Mouse (Mus musculus) embryonic facial prominence, embryonic 15.5 days (tissue): ENCODE results near the gene Trpc1. TPM values are rescaled to one million over a fixed set of nuclear protein-coding genes. Genes with fewer than 3 reads are reported as not detected.

ENCODE experiments used
- ATAC-seq: fragments of 200-750 bp; cut with Nextera tagmentation; 2 replicates; pipeline ENCODE4 v1.8.0; 2017; ENCODE audit warnings: low read depth, moderate TSS enrichment; ENCODE audit not compliant: insufficient number of reproducible peaks, low FRiP score, low TSS enrichment
- H3K27ac ChIP-seq: fragments of 300-500 bp; sonication (generic); replicated peaks from 2 replicates; pipeline ENCODE4 v1.5.1; 2015; ENCODE audit warnings: mild to moderate bottlenecking, inconsistent platforms
- H3K27me3 ChIP-seq: fragments of 300-500 bp; sonication (generic); 2 replicates; pipeline ENCODE4 v1.6.1; 2015; ENCODE audit warnings: inconsistent platforms
- H3K36me3 ChIP-seq: fragments of 300-500 bp; sonication (generic); 2 replicates; pipeline ENCODE4 v1.6.1; 2015; ENCODE audit warnings: mild to moderate bottlenecking, inconsistent platforms
- H3K4me1 ChIP-seq: fragments of 300-500 bp; sonication (generic); 2 replicates; pipeline ENCODE4 v1.6.1; 2015; ENCODE audit warnings: inconsistent platforms
- H3K4me2 ChIP-seq: fragments of 300-500 bp; sonication (generic); replicated peaks from 2 replicates; pipeline ENCODE4 v1.6.1; 2015; ENCODE audit warnings: mild to moderate bottlenecking, inconsistent platforms
- H3K4me3 ChIP-seq: fragments of 300-500 bp; sonication (generic); replicated peaks from 2 replicates; pipeline ENCODE4 v1.5.1; 2015; ENCODE audit warnings: mild to moderate bottlenecking, inconsistent platforms
- H3K9ac ChIP-seq: fragments of 300-500 bp; sonication (generic); 2 replicates; pipeline ENCODE4 v1.6.1; 2015; ENCODE audit warnings: inconsistent platforms
- H3K9me3 ChIP-seq: fragments of 300-500 bp; sonication (generic); replicated peaks from 2 replicates; pipeline ENCODE4 v1.6.1; 2016; ENCODE audit warnings: inconsistent platforms
- WGBS: fragments of 180-500 bp; shearing (Covaris S2); methylation state at CpG from one replicate; pipeline ENCODE4 v1.1.7; 2015; 5-methylcytosine and 5-hydroxymethylcytosine counted together
- polyA plus RNA-seq: library from polyadenylated mRNA; unstranded; fragments of >200 nt; fragmentation: Nextera tagmentation; extraction: Ambion mirVana; gene quantifications from 2 replicates; pipeline ENCODE4 v1.2.1, GENCODE M21; 2015

The Trpc1 gene
- polyA plus RNA-seq, result 2.9 and 3.3 TPM in 2 replicates

DNA sequence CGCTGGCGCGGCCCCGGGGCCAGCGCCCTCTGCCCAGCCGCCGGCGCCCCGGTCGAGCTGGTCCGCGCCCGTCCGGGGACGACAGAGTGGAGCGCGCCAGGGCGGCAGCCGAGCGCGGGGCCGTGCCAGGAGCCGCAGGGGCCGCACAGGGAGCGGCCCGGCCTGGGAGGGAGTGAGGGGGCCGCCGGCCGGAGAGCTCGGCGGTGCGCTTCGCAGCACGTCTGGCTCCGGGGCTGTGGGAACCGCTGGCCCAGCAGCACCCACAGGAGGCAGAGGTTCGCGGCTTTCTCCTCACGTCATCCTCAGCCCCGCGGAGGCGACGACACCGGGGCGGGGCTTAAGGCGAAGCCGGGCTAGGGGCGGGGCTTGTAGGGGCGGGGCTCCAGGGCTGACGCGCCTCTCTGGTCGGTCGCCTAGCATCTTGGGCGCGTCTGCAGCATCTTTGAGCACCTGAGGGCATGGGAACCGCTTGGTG lies at the start of gene Trpc1:
Gene Trpc1, minus strand, starts transcription at position 339 of the 475 bp plus-strand sequence.
- under 1% methylated on average over 56 of the region's 56 CpGs for WGBS
- Histone ChIP-seq H3K9me3 (no peaks in the 10 kb centered on the region), H3K36me3 (no peaks in the 10 kb centered on the region), H3K4me2 (peak within 1 kb of the TSS; percentile 90), H3K27ac (no peak within 1 kb of the TSS), H3K4me3 (peak within 1 kb of the TSS; percentile 84), H3K9ac (peak within 1 kb of the TSS; percentile 70), H3K4me1 (peaks cover 14% of the 10 kb centered on the region), H3K27me3 (peaks cover 8% of the 10 kb centered on the region)
- ATAC-seq, result peak; percentile 96

DNA sequence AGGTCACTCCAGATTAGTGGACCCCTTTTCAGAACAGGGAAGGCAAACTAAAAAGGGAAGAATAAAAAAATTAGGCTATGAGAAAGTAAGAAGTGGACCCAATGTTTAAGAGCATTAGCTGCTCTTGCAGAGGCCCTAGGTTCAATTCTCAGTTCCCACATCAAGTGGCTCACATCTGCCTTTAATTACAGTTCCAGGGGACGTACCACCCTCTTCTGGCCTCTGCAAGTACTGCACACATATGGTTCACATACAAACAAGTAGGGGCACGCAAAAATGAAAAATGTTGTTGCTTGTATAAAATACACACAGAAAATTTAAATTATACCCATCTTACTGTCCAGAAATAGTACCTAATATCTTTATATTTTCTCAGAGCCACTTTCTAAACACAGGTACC lies 46.1 kb upstream of the Trpc1 start:
- ATAC-seq, result no peak
- H3K9ac ChIP-seq, result no peak overlapping the region
- no peaks in the 10 kb centered on the region for H3K27me3 ChIP-seq
- no peaks in the 10 kb centered on the region for H3K9me3 ChIP-seq
- H3K36me3 ChIP-seq, result no peaks in the 10 kb centered on the region
- 75% methylated on average over 2 of the region's 2 CpGs for WGBS
- no peak overlapping the region for H3K27ac ChIP-seq
- H3K4me3 ChIP-seq, result no peak overlapping the region
- H3K4me2 ChIP-seq, result no peak overlapping the region
- H3K4me1 ChIP-seq, result no peaks in the 10 kb centered on the region

- Histone ChIP-seq H3K27me3 (no peaks in the 10 kb centered on the region), H3K4me2 (no peak overlapping the region), H3K4me1 (no peaks in the 10 kb centered on the region), H3K27ac (no peak overlapping the region), H3K9me3 (no peaks in the 10 kb centered on the region), H3K36me3 (no peaks in the 10 kb centered on the region), H3K4me3 (no peak overlapping the region), H3K9ac (no peak overlapping the region)
- no peak for ATAC-seq
- WGBS, result 79% methylated on average over 5 of the region's 5 CpGs
Measured at GRCm38 (mm10) chr9:95795844-95796243, 45.7 kb upstream of the Trpc1 start.

DNA sequence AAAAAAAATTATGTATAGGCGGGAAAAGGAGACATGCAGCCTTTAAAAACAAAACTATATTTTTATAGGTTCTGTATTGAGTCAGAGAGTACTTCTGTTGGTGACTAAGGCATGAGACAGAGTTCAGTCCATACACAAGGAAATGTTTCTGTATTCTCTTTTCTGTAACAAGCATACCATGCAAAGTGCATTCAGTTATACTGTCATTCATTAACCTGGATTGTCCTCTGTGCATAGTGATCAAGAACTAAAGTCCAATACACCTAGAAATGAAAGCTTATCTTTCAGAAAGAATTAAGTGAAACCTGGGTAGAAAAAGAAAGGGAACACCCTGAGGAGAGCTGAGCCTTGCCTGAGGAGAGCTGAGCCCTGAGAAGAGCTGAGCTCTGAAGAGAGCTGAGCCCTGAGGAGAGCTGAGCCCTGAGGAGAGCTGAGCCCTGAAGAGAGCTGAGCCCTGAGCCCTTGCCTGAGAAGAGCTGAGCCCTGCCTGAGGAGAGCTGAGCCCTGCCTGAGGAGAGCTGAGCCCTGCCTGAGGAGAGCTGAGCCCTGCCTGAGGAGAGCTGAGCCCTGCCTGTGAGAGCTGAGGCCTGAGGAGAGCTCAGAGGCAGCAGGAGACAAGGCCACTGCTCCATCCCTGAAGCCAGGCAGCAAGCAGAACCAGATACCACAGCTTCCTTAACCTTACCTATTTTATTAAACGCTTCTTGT lies 45.1 kb upstream of the Trpc1 start:
- Histone ChIP-seq H3K27ac (no peak overlapping the region), H3K9ac (no peak overlapping the region), H3K4me2 (no peak overlapping the region), H3K27me3 (no peaks in the 10 kb centered on the region), H3K4me1 (no peaks in the 10 kb centered on the region), H3K36me3 (no peaks in the 10 kb centered on the region), H3K4me3 (no peak overlapping the region), H3K9me3 (no peaks in the 10 kb centered on the region)
- WGBS, result 80% methylated on average over 2 of the region's 2 CpGs
- ATAC-seq, result no peak

DNA sequence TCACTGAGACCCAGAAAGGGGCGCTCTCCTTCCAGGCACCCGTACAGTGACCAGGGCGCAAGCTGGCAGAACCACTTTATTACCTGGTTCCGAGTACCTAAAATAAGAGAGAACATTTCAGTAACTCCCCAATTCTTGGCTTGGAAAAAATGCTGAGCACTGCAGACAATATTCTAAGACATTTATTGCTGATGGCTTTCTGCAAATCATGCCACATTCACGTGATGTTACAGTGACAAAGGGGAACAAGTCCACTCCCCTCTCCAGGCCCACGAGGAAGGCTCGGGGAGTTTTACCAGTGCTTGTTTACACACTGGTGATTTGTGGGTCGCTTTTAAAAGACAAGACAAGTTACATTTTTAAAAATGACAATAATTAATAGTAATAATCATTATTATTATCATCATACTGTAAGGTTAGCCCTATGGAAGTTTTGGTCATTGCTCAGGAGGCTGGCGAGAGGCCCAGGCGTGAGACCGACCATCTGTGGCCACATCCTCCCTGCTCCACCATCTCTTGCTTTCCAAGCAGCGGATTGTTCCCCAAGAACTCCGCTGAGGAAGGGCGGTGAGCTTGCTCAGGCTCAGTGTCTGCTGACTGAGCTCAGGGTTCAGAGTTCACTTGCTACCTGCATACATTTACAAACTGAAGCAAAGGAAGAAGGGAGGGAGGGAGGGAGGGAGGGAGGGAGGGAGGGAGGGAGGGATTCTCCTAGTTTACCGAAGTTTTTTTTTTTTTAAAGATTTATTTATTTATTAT lies 44.0 kb upstream of the Trpc1 start:
- Histone ChIP-seq H3K9ac (no peak overlapping the region), H3K9me3 (no peaks in the 10 kb centered on the region), H3K27me3 (no peaks in the 10 kb centered on the region), H3K27ac (no peak overlapping the region), H3K4me1 (no peaks in the 10 kb centered on the region), H3K4me3 (no peak overlapping the region), H3K4me2 (no peak overlapping the region), H3K36me3 (no peaks in the 10 kb centered on the region)
- WGBS, result 88% methylated on average over 15 of the region's 15 CpGs
- ATAC-seq, result no peak

DNA sequence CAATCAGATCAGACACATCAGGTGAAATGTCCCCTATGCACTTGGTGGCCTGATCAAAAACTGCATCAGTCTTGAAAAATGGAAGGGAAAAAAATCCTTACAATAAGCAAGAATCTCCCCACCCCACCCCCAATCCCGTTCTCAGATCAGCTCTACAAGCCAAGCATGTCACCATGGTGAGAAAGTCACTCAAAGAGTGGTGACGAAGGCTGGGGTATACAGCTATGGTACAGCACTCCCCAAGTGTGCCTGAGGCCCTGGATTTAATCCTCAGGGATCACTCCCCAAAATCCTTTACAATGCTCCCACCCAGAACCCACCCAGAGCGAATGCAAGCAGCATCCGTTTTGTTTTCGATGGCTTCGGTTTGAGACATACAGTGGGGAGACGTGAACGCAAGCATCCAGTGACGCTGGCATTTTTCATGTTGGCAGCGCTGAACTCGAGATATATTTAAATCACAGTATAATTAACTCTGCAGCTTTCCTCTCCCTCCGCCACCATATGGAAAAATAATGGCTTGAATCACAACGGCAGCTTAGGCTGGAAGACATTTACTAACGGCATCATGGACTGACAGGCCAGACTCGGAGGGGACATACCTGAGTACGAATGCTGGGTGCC lies 34.8 kb upstream of the Trpc1 start:
- no peak overlapping the region for H3K9ac ChIP-seq
- no peaks in the 10 kb centered on the region for H3K9me3 ChIP-seq
- no peak overlapping the region for H3K4me3 ChIP-seq
- no peaks in the 10 kb centered on the region for H3K4me1 ChIP-seq
- 76% methylated on average over 16 of the region's 16 CpGs for WGBS
- ATAC-seq, result no peak
- H3K27ac ChIP-seq, result no peak overlapping the region
- no peaks in the 10 kb centered on the region for H3K36me3 ChIP-seq
- H3K4me2 ChIP-seq, result no peak overlapping the region
- no peaks in the 10 kb centered on the region for H3K27me3 ChIP-seq

GRCm38 (mm10) chr9:95783646-95784293 lies 33.6 kb upstream of the Trpc1 start:
- no peak for ATAC-seq

GRCm38 (mm10) chr9:95771671-95772070 lies 21.5 kb upstream of the Trpc1 start:
- H3K4me3 ChIP-seq, result no peak overlapping the region
- H3K36me3 ChIP-seq, result no peaks in the 10 kb centered on the region
- ATAC-seq, result no peak
- no peaks in the 10 kb centered on the region for H3K9me3 ChIP-seq
- H3K4me2 ChIP-seq, result no peak overlapping the region
- H3K27ac ChIP-seq, result no peak overlapping the region
- H3K9ac ChIP-seq, result no peak overlapping the region
- H3K27me3 ChIP-seq, result no peaks in the 10 kb centered on the region
- WGBS, result 63% methylated on average over 2 of the region's 2 CpGs
- no peaks in the 10 kb centered on the region for H3K4me1 ChIP-seq

More at GRCm38 (mm10) chr9:95783646-95784293, 33.6 kb upstream of the Trpc1 start:
- 73% methylated on average over 17 of the region's 17 CpGs for WGBS
- Histone ChIP-seq H3K36me3 (no peaks in the 10 kb centered on the region), H3K4me2 (no peak overlapping the region), H3K9me3 (no peaks in the 10 kb centered on the region), H3K27me3 (no peaks in the 10 kb centered on the region), H3K9ac (no peak overlapping the region), H3K27ac (no peak overlapping the region), H3K4me1 (no peaks in the 10 kb centered on the region), H3K4me3 (no peak overlapping the region)

GRCm38 (mm10) chr9:95763218-95763617 lies 13.0 kb upstream of the Trpc1 start:
- Histone ChIP-seq H3K4me3 (no peak overlapping the region), H3K36me3 (no peaks in the 10 kb centered on the region), H3K9me3 (no peaks in the 10 kb centered on the region), H3K4me1 (no peaks in the 10 kb centered on the region), H3K27ac (no peak overlapping the region), H3K4me2 (no peak overlapping the region), H3K27me3 (no peaks in the 10 kb centered on the region), H3K9ac (no peak overlapping the region)
- 88% methylated on average over 4 of the region's 4 CpGs for WGBS
- no peak for ATAC-seq

- 84% methylated on average over 3 of the region's 3 CpGs for WGBS
- Histone ChIP-seq H3K4me1 (no peaks in the 10 kb centered on the region), H3K9me3 (no peaks in the 10 kb centered on the region), H3K4me2 (no peak overlapping the region), H3K4me3 (no peak overlapping the region), H3K36me3 (no peaks in the 10 kb centered on the region), H3K27ac (no peak overlapping the region), H3K27me3 (no peaks in the 10 kb centered on the region), H3K9ac (no peak overlapping the region)
- ATAC-seq, result no peak
Measured at GRCm38 (mm10) chr9:95762228-95762627, 12.1 kb upstream of the Trpc1 start.

- Histone ChIP-seq H3K9me3 (no peaks in the 10 kb centered on the region), H3K4me1 (no peaks in the 10 kb centered on the region), H3K27ac (no peak overlapping the region), H3K4me2 (no peak overlapping the region), H3K36me3 (no peaks in the 10 kb centered on the region), H3K9ac (no peak overlapping the region), H3K4me3 (no peak overlapping the region), H3K27me3 (no peaks in the 10 kb centered on the region; the same call in 1 of the 2 replicates)
- 84% methylated on average over 8 of the region's 8 CpGs for WGBS
- ATAC-seq, result no peak
Measured at GRCm38 (mm10) chr9:95761381-95761780, 11.2 kb upstream of the Trpc1 start.
